Mouse (Mus musculus) C2C12 (cell line): ENCODE measurements around the gene Ccl27a.
"Not testable (repeated sequence)": the region's sequence is repeated elsewhere in the genome, so short reads cannot be mapped to it uniquely, and the experiment has no call there.

Experiments used
- CEBPB ChIP-seq: IDR thresholded peaks from one replicate; pipeline ENCODE4 v1.6.1; 2011; ENCODE audit warnings: low read depth, mild to moderate bottlenecking, control low read depth, moderate library complexity
- CTCF ChIP-seq: IDR thresholded peaks from one replicate; pipeline ENCODE4 v1.5.1; 2011; ENCODE audit not compliant: control insufficient read depth, insufficient read depth, insufficient read length
- MAX ChIP-seq: IDR thresholded peaks from one replicate; pipeline ENCODE4 v1.6.1; 2011; ENCODE audit warnings: mild to moderate bottlenecking, control low read depth
- MYOD1 ChIP-seq: IDR thresholded peaks from one replicate; pipeline ENCODE4 v1.6.1; 2011; ENCODE audit warnings: low read depth; ENCODE audit not compliant: control insufficient read depth, insufficient read length
- MYOG ChIP-seq: IDR thresholded peaks from one replicate; pipeline ENCODE4 v1.6.1; 2011; ENCODE audit not compliant: control insufficient read depth, insufficient read length; ENCODE audit errors: extremely low read depth
- USF1 ChIP-seq: IDR thresholded peaks from one replicate; pipeline ENCODE4 v1.6.1; 2011; ENCODE audit warnings: low read depth, mild to moderate bottlenecking, control low read depth, moderate library complexity

GRCm38 (mm10) chr4:41762688-41763114 lies 11.3 kb downstream of the Ccl27a start:
- not testable (repeated sequence) for TF ChIP-seq MAX, CTCF, CEBPB, MYOD1, USF1, MYOG
